9 mouse cellular contexts compared by ENCODE assay signal in the genomic region with DNA sequence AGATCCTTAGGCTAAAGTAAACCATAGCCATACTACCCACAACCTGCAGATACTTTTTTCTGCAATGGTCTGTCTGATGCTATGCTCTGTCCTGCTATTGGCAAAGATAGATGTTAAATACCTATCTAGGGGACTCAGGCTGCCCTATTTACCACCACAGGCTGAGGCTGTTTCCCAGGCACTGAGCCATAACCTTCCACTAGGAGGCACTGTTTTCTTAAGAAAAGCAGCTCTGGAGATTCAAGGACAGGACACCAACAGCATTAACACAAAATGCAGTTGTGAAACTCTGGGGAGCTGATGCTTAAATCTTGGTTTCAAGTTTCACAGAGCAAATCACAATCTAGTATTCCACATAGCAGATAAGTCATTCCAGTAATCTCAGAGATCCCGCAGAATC.
A peak's percentile ranks its signal among the peaks of the same experiment; 100 is the strongest.
DNase-seq lines count a peak whose midpoint lies in the region; ATAC-seq and TF ChIP-seq lines count a peak whose summit lies in the region.
"Had no signal": no experiment of that assay in that cellular context is flagged by ENCODE, and none has a peak within 500 bp of the region (broad histone marks: within the 10 kb centered on the region; RNA-seq: fewer than 3 reads in every experiment).

No protein-coding gene starts in this region.

- no peak for TF ChIP-seq POLR2A in small intestine, adult 2 months (IDR thresholded peaks at IDR 0.05; ENCODE audit: low read depth, low read length)

- DNase-seq in adrenal gland, adult (ENCODE audit: inconsistent age in 2 of 2, low spot score in 1 of 2), result peak; percentile 35 to 85
- DNase-seq in adrenal gland, postnatal 4 days (ENCODE audit: low spot score in 2 of 2), result no peak
- peak; percentile 54 for DNase-seq in limb, embryonic 11.5 days (ENCODE audit: low spot score)
- DNase-seq in limb, embryonic 10.5 days (ENCODE audit: low spot score), result no peak
- peak; percentile 60 for DNase-seq in R1 (ENCODE audit: low read depth, low spot score)
- peak; percentile 73 for DNase-seq in embryo, embryonic 10 days (ENCODE audit: low spot score)
- peak; percentile 35 for DNase-seq in layer of hippocampus, adult 9-11 months

- H3K27ac ChIP-seq in limb, embryonic 11.5 days (replicated peaks; ENCODE audit: low read depth, low read length), result no peak overlapping the region
- H3K27ac ChIP-seq in limb, embryonic 10.5 days, result no peak overlapping the region
- H3K27ac ChIP-seq in small intestine, adult 2 months (ENCODE audit: insufficient read depth, low read depth, low read length), result no peak overlapping the region
- H3K27ac ChIP-seq: midbrain, embryonic 12.5 days had no signal

- 81% methylated on average over 1 of the region's 1 CpGs for WGBS in limb, embryonic 11.5 days
- 73% methylated on average over 1 of the region's 1 CpGs for WGBS in limb, embryonic 10.5 days
- WGBS in small intestine, adult 2 months, result 90% methylated on average over 1 of the region's 1 CpGs

- no peaks in the 10 kb centered on the region for H3K4me1 ChIP-seq in limb, embryonic 11.5 days (ENCODE audit: control insufficient read depth, insufficient read depth, low read length)
- H3K4me1 ChIP-seq in limb, embryonic 10.5 days, result no peaks in the 10 kb centered on the region
- H3K4me1 ChIP-seq in small intestine, adult 2 months (ENCODE audit: control insufficient read depth, insufficient read depth, insufficient read length, low read length), result no peaks in the 10 kb centered on the region
- H3K4me1 ChIP-seq: midbrain, embryonic 12.5 days had no signal

- H3K9ac ChIP-seq in limb, embryonic 11.5 days (ENCODE audit: low read length), result no peak overlapping the region
- H3K9ac ChIP-seq: midbrain, embryonic 12.5 days had no signal

- H3K4me3 ChIP-seq in limb, embryonic 11.5 days (ENCODE audit: low read depth, low read length), result no peak overlapping the region
- H3K4me3 ChIP-seq in limb, embryonic 10.5 days, result no peak overlapping the region
- H3K4me3 ChIP-seq in small intestine, adult 2 months (ENCODE audit: low read depth, low read length), result no peak overlapping the region
- H3K4me3 ChIP-seq: midbrain, embryonic 12.5 days had no signal

- H3K4me2 ChIP-seq in limb, embryonic 11.5 days (ENCODE audit: low read depth, severe bottlenecking), result no peak overlapping the region
- H3K4me2 ChIP-seq: midbrain, embryonic 12.5 days had no signal

- H3K36me3 ChIP-seq in limb, embryonic 11.5 days (ENCODE audit: control insufficient read depth, insufficient read depth, low read length), result no peaks in the 10 kb centered on the region
- 0 out of 2 replicates have a peak, but pooled peaks cover 7% of the 10 kb centered on the region for H3K36me3 ChIP-seq in limb, embryonic 10.5 days
- no peaks in the 10 kb centered on the region for H3K36me3 ChIP-seq in small intestine, adult 2 months (ENCODE audit: control insufficient read depth, insufficient read depth, low read length)

- no peaks in the 10 kb centered on the region for H3K27me3 ChIP-seq in limb, embryonic 11.5 days (ENCODE audit: control insufficient read depth, insufficient read depth, low read length)
- H3K27me3 ChIP-seq in limb, embryonic 10.5 days (ENCODE audit: low read depth, poor library complexity, severe bottlenecking), result no peaks in the 10 kb centered on the region
- H3K27me3 ChIP-seq in small intestine, adult 2 months (ENCODE audit: control insufficient read depth, insufficient read depth, low read length), result no peaks in the 10 kb centered on the region
- H3K27me3 ChIP-seq: midbrain, embryonic 12.5 days had no signal

- peak; percentile 34; the same call in 1 of the 2 replicates for TF ChIP-seq CTCF in small intestine, adult 2 months (IDR thresholded peaks at IDR 0.05; ENCODE audit: extremely low read depth, insufficient read length, insufficient replicate concordance, low read depth, low read length)

- ATAC-seq in limb, embryonic 11.5 days (ENCODE audit: insufficient number of reproducible peaks, low FRiP score, low TSS enrichment, low read depth), result no peak

- H3K9me3 ChIP-seq in limb, embryonic 11.5 days (ENCODE audit: control insufficient read depth, low read length), result no peaks in the 10 kb centered on the region
- no peaks in the 10 kb centered on the region for H3K9me3 ChIP-seq in limb, embryonic 10.5 days (replicated peaks)
- H3K9me3 ChIP-seq: midbrain, embryonic 12.5 days had no signal

Comparison
In these comparisons a context has a peak if more than half of its experiments do, and no peak if none do; other contexts are left out.
1. DNase-seq: peak in adrenal gland, adult (2 of 2), limb, embryonic 11.5 days (single experiment), R1 (single experiment), embryo, embryonic 10 days (single experiment) and layer of hippocampus, adult 9-11 months (single experiment); none in adrenal gland, postnatal 4 days (0 of 2) and limb, embryonic 10.5 days (single experiment).